Mouse (Mus musculus): ENCODE measurements around the gene Ttc9b. TPM values are rescaled to one million over a fixed set of nuclear protein-coding genes. Genes with fewer than 3 reads are reported as not detected.

Ttc9b gene
- polyA plus RNA-seq, 1 experiment from 2014 or later = 0.07 TPM

DNA sequence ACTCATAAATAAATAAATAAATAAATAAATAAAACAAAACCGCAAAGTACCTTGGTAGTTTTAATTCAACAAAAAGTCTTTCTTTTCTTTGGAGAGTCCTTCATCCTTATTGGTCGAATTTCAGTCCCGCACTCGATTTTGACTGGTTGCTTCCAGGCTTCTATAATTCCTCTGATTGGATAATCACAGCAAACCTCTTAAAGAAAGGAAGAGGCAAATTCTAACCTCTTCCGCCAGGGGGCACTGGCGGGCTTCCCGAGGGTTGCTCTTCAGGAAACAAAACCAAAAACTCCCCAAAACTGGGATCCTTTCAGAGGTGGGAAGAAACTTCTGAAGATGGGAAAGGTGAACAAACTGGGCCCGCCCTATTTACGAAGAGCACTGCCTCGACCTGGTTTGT is 2.8 kb upstream of the Ttc9b start:
- Histone ChIP-seq H3K9me3 (replicated peaks; ENCODE audit: control insufficient read depth, low read length) (no peaks in the 10 kb centered on the region), H3K36me3 (ENCODE audit: control insufficient read depth, insufficient read depth) (no peaks in the 10 kb centered on the region), H3K27ac (ENCODE audit: low read length) (no peak overlapping the region), H3K9ac (ENCODE audit: low read length) (no peak overlapping the region), H3K27me3 (ENCODE audit: control insufficient read depth, insufficient read depth, low read length) (peaks cover 46% of the 10 kb centered on the region), H3K4me2 (ENCODE audit: low read depth, low read length) (peak overlapping the region; percentile 36), H3K4me3 (ENCODE audit: low read length) (no peak overlapping the region), H3K4me1 (ENCODE audit: control insufficient read depth, insufficient read depth, low read length) (no peaks in the 10 kb centered on the region)
- 4% methylated on average over 10 of the region's 10 CpGs for WGBS
- 0 out of 2 replicates have a peak, but pooled peaks have one; percentile 19 for ATAC-seq (replicated peaks; ENCODE audit: extremely low read depth, insufficient read depth, low FRiP score)

DNA sequence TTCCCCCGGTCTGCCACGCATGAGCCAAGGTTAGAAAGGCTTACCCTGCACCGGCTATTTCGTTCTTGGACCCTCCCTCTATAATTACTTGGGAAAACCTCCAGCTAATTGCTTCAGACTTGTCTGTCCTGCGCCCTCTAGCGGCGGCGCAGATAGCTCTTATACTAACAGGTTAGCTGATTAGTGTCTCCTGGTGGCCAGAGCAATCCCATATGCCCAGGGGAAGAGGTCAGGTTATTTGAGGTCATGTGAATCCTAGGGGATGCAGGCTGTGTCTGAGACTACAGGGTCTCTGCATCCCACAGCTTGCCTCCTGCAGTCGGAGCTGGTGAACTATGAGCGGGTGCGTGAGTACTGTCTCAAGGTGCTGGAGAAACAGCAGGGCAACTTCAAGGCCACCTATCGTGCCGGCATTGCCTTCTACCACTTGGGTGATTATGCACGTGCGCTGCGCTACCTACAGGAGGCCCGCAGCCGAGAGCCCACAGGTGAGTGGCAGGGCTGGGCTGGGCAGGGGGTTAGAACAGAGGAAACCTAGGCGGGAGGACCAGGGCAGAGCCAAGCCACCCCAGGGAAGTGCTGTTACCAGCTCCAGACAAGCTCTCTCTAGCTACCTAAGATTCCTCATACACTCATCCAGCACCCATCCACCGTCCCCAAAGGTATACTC is 1.0 kb downstream of the Ttc9b start:
- H3K4me3 ChIP-seq (ENCODE audit: low read length) = no peak overlapping the region
- WGBS = 55% methylated on average over 20 of the region's 20 CpGs
- no peak overlapping the region for H3K4me2 ChIP-seq (ENCODE audit: low read depth, low read length)
- no peaks in the 10 kb centered on the region for H3K9me3 ChIP-seq (replicated peaks; ENCODE audit: control insufficient read depth, low read length)
- H3K36me3 ChIP-seq (ENCODE audit: control insufficient read depth, insufficient read depth) = peaks cover 2% of the 10 kb centered on the region
- no peak overlapping the region for H3K9ac ChIP-seq (ENCODE audit: low read length)
- no peak for ATAC-seq (replicated peaks; ENCODE audit: extremely low read depth, insufficient read depth, low FRiP score)
- no peaks in the 10 kb centered on the region for H3K4me1 ChIP-seq (ENCODE audit: control insufficient read depth, insufficient read depth, low read length)
- H3K27me3 ChIP-seq (ENCODE audit: control insufficient read depth, insufficient read depth, low read length) = peaks cover 84% of the 10 kb centered on the region
- no peak overlapping the region for H3K27ac ChIP-seq (ENCODE audit: low read length)

DNA sequence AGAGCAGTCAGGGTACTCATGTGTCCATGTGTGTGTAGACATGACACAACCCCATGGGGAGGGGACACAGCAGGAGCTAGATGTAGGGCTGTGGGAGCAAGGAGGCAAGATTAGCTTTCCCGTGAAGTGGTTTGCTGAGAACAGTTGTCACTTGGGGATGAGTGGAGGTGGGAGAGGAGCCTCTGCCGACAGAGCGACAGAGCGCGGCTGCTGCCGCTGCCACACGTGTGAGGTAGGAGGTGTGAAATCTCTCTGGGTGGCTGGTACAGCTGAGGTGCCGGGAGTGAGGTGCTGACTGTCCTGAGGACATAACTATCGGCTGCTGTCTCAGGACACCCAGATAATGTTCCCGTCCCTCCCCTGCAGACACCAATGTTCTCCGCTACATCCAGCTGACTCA is 1.8 kb downstream of the Ttc9b start:
- H3K27me3 ChIP-seq (ENCODE audit: control insufficient read depth, insufficient read depth, low read length) = peaks cover 81% of the 10 kb centered on the region
- 28% methylated on average over 11 of the region's 11 CpGs for WGBS

GRCm38 (mm10) chr7:27656600-27656999 is 2.9 kb downstream of the Ttc9b start:
- H3K9ac ChIP-seq (ENCODE audit: low read length) = no peak overlapping the region
- H3K4me3 ChIP-seq (ENCODE audit: low read length) = no peak overlapping the region
- no peaks in the 10 kb centered on the region for H3K9me3 ChIP-seq (replicated peaks; ENCODE audit: control insufficient read depth, low read length)
- peaks cover 83% of the 10 kb centered on the region for H3K27me3 ChIP-seq (ENCODE audit: control insufficient read depth, insufficient read depth, low read length)
- H3K27ac ChIP-seq (ENCODE audit: low read length) = no peak overlapping the region
- no peaks in the 10 kb centered on the region for H3K4me1 ChIP-seq (ENCODE audit: control insufficient read depth, insufficient read depth, low read length)
- WGBS = 86% methylated on average over 16 of the region's 16 CpGs
- ATAC-seq (replicated peaks; ENCODE audit: extremely low read depth, insufficient read depth, low FRiP score) = no peak
- no peak overlapping the region for H3K4me2 ChIP-seq (ENCODE audit: low read depth, low read length)
- peaks cover 2% of the 10 kb centered on the region for H3K36me3 ChIP-seq (ENCODE audit: control insufficient read depth, insufficient read depth)

More for the DNA sequence above, 1.8 kb downstream of the Ttc9b start:
- H3K9me3 ChIP-seq (replicated peaks; ENCODE audit: control insufficient read depth, low read length) = no peaks in the 10 kb centered on the region
- H3K4me2 ChIP-seq (ENCODE audit: low read depth, low read length) = no peak overlapping the region
- peaks cover 2% of the 10 kb centered on the region for H3K36me3 ChIP-seq (ENCODE audit: control insufficient read depth, insufficient read depth)
- H3K27ac ChIP-seq (ENCODE audit: low read length) = no peak overlapping the region
- H3K9ac ChIP-seq (ENCODE audit: low read length) = no peak overlapping the region
- H3K4me3 ChIP-seq (ENCODE audit: low read length) = no peak overlapping the region
- ATAC-seq (replicated peaks; ENCODE audit: extremely low read depth, insufficient read depth, low FRiP score) = 0 out of 2 replicates have a peak, but pooled peaks have one; percentile 24
- no peaks in the 10 kb centered on the region for H3K4me1 ChIP-seq (ENCODE audit: control insufficient read depth, insufficient read depth, low read length)

- H3K36me3 ChIP-seq (ENCODE audit: control insufficient read depth, insufficient read depth) = peaks cover 2% of the 10 kb centered on the region
- no peak for ATAC-seq (replicated peaks; ENCODE audit: extremely low read depth, insufficient read depth, low FRiP score)
- H3K4me3 ChIP-seq (ENCODE audit: low read length) = no peak overlapping the region
- no peaks in the 10 kb centered on the region for H3K4me1 ChIP-seq (ENCODE audit: control insufficient read depth, insufficient read depth, low read length)
- peaks cover 72% of the 10 kb centered on the region for H3K27me3 ChIP-seq (ENCODE audit: control insufficient read depth, insufficient read depth, low read length)
- H3K27ac ChIP-seq (ENCODE audit: low read length) = no peak overlapping the region
- no peaks in the 10 kb centered on the region for H3K9me3 ChIP-seq (replicated peaks; ENCODE audit: control insufficient read depth, low read length)
- 24% methylated on average over 53 of the region's 53 CpGs for WGBS
- no peak overlapping the region for H3K9ac ChIP-seq (ENCODE audit: low read length)
- H3K4me2 ChIP-seq (ENCODE audit: low read depth, low read length) = no peak overlapping the region
Measured at GRCm38 (mm10) chr7:27657824-27658395, 4.2 kb downstream of the Ttc9b start.

GRCm38 (mm10) chr7:27658712-27659663 is 5.3 kb downstream of the Ttc9b start:
- H3K27me3 ChIP-seq (ENCODE audit: control insufficient read depth, insufficient read depth, low read length) = peaks cover 61% of the 10 kb centered on the region
- no peak overlapping the region for H3K4me3 ChIP-seq (ENCODE audit: low read length)
- H3K9ac ChIP-seq (ENCODE audit: low read length) = no peak overlapping the region
- peaks cover 2% of the 10 kb centered on the region for H3K36me3 ChIP-seq (ENCODE audit: control insufficient read depth, insufficient read depth)
- H3K4me2 ChIP-seq (ENCODE audit: low read depth, low read length) = no peak overlapping the region
- 49% methylated on average over 14 of the region's 14 CpGs for WGBS
- no peak overlapping the region for H3K27ac ChIP-seq (ENCODE audit: low read length)
- H3K9me3 ChIP-seq (replicated peaks; ENCODE audit: control insufficient read depth, low read length) = no peaks in the 10 kb centered on the region
- no peaks in the 10 kb centered on the region for H3K4me1 ChIP-seq (ENCODE audit: control insufficient read depth, insufficient read depth, low read length)
- ATAC-seq (replicated peaks; ENCODE audit: extremely low read depth, insufficient read depth, low FRiP score) = no peak

DNA sequence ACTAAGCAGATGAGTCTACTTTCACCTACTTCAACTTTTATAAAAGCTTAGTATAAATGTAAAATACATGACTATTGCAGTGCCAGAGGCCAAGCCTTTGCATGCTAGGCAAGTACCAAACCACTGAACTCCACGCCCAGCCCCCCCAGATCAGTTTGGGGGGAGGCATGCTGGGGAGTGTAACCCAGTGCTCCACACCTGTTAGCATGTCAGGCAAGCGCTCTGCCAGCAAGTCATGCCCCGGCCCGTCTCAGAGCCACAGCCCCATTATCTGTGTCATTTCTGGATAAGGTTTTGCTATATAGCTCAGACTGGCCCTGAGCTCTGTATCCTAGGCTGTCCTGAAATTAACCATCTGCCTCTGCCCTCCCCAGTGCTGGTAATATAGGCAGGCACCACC is 8.3 kb downstream of the Ttc9b start:
- Histone ChIP-seq H3K36me3 (ENCODE audit: control insufficient read depth, insufficient read depth) (peaks cover 2% of the 10 kb centered on the region), H3K4me3 (ENCODE audit: low read length) (no peak overlapping the region), H3K27ac (ENCODE audit: low read length) (no peak overlapping the region), H3K27me3 (ENCODE audit: control insufficient read depth, insufficient read depth, low read length) (peaks cover 31% of the 10 kb centered on the region), H3K9me3 (replicated peaks; ENCODE audit: control insufficient read depth, low read length) (no peaks in the 10 kb centered on the region), H3K4me1 (ENCODE audit: control insufficient read depth, insufficient read depth, low read length) (no peaks in the 10 kb centered on the region), H3K9ac (ENCODE audit: low read length) (no peak overlapping the region), H3K4me2 (ENCODE audit: low read depth, low read length) (no peak overlapping the region)
- ATAC-seq (replicated peaks; ENCODE audit: extremely low read depth, insufficient read depth, low FRiP score) = no peak
- 77% methylated on average over 4 of the region's 4 CpGs for WGBS

- peaks cover 6% of the 10 kb centered on the region for H3K4me1 ChIP-seq (ENCODE audit: control insufficient read depth, insufficient read depth, low read length)
- H3K9me3 ChIP-seq (replicated peaks; ENCODE audit: control insufficient read depth, low read length) = no peaks in the 10 kb centered on the region
- peaks cover 4% of the 10 kb centered on the region; the same call in 1 of the 2 replicates for H3K36me3 ChIP-seq (ENCODE audit: control insufficient read depth, insufficient read depth)
- no peak overlapping the region for H3K27ac ChIP-seq (ENCODE audit: low read length)
- no peaks in the 10 kb centered on the region for H3K27me3 ChIP-seq (ENCODE audit: control insufficient read depth, insufficient read depth, low read length)
- H3K4me3 ChIP-seq (ENCODE audit: low read length) = peak overlapping the region; percentile 88
- ATAC-seq (replicated peaks; ENCODE audit: extremely low read depth, insufficient read depth, low FRiP score) = no peak
- peak overlapping the region; percentile 99 for H3K4me2 ChIP-seq (ENCODE audit: low read depth, low read length)
- peak overlapping the region; percentile 82 for H3K9ac ChIP-seq (ENCODE audit: low read length)
- WGBS = 55% methylated on average over 9 of the region's 9 CpGs
Measured at GRCm38 (mm10) chr7:27673064-27673574, 19.4 kb downstream of the Ttc9b start.

Data from heart, embryonic 16.5 days (tissue).